Mouse (Mus musculus) G1E-ER4 (cell line): ENCODE results near the gene Sorl1. TPM values are rescaled to one million over a fixed set of nuclear protein-coding genes. Genes with fewer than 3 reads are reported as not detected.

Experiments
- GATA1 ChIP-seq: IDR thresholded peaks from one replicate; pipeline ENCODE4 v1.8.0; 2012; ENCODE audit warnings: low read length, inconsistent platforms
- polyA plus RNA-seq: library from polyadenylated mRNA; stranded (reverse); fragments of >175 nt; gene quantifications from 2 replicates; pipeline ENCODE4 v1.2.3, GENCODE M21; 2012

The Sorl1 gene
- not detected in 2 replicates for polyA plus RNA-seq

- TF ChIP-seq GATA1, result no peak
Observed at GRCm38 (mm10) chr9:42123713-42124576, at the start of gene Sorl1. Sorl1 (minus strand) TSS chr9:42124297.

GRCm38 (mm10) chr9:42173781-42174180 is 49.7 kb upstream of the Sorl1 start:
- TF ChIP-seq GATA1, result no peak

- no peak for TF ChIP-seq GATA1
Observed at GRCm38 (mm10) chr9:42169491-42169890, 45.4 kb upstream of the Sorl1 start.

DNA sequence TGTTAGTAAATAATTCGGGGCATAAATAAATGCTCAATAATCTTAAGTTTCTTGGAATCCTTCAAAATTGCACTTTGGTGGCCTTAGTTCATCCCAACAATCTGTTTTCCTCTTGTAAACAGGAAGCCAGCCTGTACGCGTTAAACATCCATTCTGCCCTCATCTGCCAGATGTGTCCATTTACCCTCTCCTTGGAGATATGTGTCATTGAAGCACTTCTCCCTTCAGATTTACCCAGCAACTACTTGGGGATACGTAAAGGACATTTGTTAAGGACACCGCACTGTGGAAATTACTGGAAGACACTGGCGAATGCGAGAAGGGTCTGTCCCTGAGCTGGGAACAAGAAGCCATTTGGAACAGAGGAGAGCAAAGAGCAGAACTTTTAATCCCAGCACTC is 44.9 kb upstream of the Sorl1 start:
- TF ChIP-seq GATA1, result no peak

DNA sequence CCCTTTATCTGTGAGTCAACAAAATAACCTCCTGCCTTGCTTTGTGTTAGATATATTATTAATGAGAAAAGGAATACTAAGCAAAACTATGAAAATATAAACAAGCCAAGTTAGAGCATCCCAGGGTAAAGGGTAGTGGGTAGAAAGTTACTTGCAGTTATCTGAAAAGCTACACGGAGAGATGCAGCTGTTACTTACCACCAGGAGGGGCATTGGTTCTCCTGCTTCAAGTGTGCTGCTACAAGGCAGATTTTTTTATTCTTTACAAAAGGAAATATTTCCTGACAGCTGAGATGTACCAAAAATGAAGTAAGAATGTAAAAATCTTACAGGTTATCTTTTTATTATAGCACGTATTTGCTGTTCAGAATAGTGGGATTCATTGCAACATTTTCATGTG is 40.8 kb upstream of the Sorl1 start:
- no peak for TF ChIP-seq GATA1

DNA sequence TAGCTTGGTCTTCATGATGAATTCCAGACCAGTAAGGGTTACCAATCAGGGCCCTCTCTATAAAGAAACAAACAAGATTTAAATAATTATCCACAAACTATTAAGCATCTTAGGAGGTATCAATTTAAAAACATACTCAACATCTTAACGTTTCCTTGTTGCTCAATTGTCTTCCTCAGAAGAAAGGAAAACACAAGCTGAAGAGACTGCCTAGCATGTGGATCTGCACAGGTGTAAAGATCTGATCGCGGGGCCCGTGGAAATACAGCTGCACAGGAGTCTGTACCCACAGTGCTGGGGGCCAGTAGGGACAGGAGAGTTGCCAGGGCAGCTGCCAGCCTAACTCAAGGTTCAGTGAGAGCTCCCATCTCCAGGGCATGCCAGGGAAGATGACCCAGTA is 38.9 kb upstream of the Sorl1 start:
- no peak for TF ChIP-seq GATA1

GRCm38 (mm10) chr9:42159376-42159775 is 35.3 kb upstream of the Sorl1 start:
- TF ChIP-seq GATA1, result no peak

GRCm38 (mm10) chr9:42158652-42159051 is 34.6 kb upstream of the Sorl1 start:
- no peak for TF ChIP-seq GATA1

- TF ChIP-seq GATA1, result no peak
Observed at GRCm38 (mm10) chr9:42157981-42158380, 33.9 kb upstream of the Sorl1 start.

GRCm38 (mm10) chr9:42156566-42156965 is 32.5 kb upstream of the Sorl1 start:
- TF ChIP-seq GATA1, result no peak

DNA sequence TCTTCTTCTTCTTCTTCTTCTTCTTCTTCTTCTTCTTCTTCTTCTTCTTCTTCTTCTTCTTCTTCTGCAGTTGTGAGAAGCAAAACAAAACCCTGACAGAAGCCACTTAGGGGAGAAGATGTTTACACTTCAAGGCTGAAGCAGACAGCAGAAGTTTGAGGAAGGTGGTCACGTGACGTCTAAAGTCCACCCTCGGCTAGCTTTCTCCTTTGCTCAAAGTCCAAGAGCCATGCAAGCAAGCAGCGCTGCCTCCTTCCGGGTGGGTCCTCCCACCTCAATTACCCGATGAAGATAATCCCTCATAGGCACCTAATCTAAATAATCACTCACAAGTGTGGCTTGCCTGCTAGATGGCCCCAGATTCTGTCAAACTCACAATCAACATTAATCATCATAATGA is 30.6 kb upstream of the Sorl1 start:
- no peak for TF ChIP-seq GATA1

DNA sequence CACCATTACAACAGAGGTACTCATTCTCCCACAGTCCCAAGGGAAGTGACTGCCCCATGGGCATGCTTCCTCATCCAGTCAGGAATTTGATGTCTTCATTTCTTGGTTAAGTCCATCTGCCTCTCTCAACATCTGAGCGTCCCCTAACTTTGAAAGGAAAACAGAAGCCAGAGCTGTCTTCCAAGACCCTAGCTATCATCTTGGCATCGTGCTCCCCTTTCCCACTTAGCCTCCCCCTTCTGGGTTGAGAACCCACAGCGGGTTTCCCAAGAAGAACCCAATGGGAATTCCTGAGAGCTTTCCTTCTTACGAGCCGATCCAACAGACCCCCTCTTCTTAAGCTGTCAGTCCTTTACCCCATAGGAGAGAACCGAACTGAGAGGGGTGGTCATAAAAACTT is 24.7 kb upstream of the Sorl1 start:
- TF ChIP-seq GATA1, result no peak

- TF ChIP-seq GATA1, result no peak
Observed at GRCm38 (mm10) chr9:42148036-42148435, 23.9 kb upstream of the Sorl1 start.

DNA sequence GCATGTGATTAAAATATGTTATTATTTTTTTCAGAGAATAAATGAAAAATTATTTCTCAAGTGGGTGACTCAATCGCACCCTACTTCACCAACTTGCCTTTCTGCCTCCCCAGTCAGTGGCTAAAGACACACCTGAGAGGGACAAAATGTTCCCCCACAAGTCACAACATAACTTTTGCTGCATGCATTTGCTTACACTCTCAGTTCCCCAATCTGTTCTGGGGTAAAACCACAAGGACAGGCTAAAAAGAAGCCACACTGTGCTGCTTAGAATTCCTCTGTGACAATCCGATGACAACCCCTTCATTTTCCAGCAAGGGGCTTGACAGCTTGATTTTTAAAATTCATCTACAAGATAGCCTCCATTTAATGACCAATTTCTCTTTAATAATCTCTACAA is 22.4 kb upstream of the Sorl1 start:
- TF ChIP-seq GATA1, result no peak

DNA sequence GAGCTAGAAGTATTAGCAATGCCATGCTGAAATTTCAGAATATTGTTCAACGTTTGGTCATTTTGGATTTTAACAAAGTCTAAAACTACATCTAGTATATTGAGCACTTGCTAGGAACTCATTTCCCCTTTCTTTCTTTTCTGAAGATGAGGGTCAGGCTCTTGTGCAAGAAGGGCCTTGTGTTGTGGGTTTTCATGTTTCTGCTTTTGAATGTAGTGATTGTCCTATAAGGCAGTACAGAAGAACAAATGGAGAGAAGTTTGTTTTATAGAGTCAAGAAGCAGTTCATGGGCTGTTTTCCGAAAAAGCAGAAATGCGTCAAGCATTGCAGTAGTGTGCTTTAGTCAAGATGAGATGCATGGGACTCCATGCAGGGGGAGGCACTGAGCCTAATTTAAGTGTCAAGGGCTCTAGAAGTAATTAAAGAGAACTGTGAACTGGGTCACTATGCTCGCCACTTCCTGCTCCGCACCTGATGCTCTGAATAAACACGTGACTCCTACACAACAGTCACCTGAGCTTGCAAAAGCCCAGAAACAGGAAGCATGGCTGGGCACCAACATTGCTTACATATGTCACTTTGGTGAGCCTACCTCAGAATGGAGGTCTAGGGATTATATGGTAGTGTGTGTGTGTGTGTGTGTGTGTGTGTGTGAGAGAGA is 17.6 kb upstream of the Sorl1 start:
- TF ChIP-seq GATA1, result no peak

DNA sequence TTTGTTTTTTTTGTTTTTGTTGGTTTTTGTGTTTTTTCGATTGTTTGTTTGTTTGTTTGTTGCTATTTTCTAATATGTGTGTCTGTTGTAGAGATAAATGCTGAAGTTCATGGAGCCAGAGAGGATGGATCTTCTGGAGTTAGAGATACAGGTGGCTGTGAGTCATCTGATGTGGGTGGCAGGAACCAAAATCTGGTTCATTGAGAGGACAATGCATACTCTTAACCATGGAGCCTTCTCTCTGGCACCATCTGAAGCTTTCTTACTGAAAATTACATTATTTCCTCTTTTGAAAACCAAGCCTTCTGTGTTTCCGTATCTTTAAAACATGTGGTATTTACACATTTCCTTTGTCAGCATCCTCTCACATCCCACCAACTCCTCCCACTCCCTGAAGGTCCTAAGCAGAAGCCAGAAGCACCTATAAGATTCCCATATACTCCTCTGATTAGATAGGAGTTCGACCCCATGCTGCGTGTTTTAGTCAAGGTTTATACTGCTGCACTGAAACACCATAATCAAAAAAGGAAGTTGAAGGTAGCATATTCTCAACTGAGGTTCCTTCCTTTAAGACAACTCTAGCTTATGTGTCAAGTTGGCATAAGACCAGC is 14.3 kb upstream of the Sorl1 start:
- TF ChIP-seq GATA1, result no peak

DNA sequence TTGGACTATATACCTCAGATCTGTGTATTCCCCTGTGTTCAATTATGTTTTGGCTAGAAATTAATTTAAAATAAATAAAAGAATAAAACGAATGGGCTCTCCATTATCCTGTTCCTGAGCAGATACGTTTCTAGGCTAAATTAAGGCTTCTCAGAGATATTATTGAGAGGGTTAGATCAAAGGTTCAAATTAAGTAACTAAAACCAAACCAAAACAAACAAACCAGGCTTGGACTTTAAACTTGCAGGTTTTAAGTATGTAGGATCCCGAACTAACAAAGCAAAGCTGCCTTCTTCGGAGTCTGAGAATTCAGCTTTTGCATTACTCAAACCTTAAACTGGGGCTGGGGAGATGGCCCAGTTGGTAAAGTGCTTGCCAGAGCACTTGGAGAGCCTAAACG is 13.5 kb upstream of the Sorl1 start:
- no peak for TF ChIP-seq GATA1
